Mouse (Mus musculus): Measurements from ENCODE around the gene Ccn1. TPM values are rescaled to one million over a fixed set of nuclear protein-coding genes. Genes with fewer than 3 reads are reported as not detected.

The Ccn1 gene
- polyA plus RNA-seq, 1 experiment from 2014 or later, result 42.6 TPM

DNA sequence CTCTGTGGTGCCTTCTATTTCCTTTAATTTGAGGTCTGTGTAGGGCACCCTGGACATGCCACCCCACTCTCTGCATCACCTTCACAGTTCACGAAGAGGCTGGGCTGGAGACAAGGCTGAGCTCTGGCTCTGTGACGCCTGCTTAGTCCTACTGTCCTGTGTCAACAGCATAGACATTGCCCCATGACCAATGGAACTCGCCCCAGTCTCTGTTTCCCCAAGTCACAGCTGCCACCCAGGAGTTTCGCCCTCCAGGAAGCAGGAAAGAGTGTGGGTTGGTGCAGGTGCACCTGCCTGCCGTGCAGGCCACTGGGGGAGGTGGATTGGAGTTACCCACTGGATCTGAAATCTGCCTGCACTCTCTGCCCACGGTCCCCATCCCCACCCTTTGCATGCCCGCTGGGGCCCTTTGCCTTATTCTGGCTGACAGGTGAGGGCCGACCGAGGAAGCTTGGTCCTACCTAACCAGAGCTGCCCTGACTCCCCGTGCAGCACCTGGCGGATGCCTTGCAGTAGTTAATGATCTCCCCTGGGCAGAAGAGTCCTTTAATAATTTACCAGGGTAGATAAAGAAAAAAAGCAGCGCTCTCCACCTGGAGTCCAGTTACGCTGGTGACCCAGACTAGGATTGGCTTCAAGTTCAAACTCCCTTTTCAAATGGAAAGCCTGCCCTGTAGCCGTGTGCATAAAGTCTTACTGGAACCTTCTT lies 15.6 kb downstream of the Ccn1 start:
- no peak overlapping the region for H3K4me3 ChIP-seq (ENCODE audit: low read depth, low read length)
- 79% methylated on average over 14 of the region's 14 CpGs for WGBS
- no peak overlapping the region for H3K9ac ChIP-seq (ENCODE audit: low read depth, low read length)
- H3K27ac ChIP-seq (replicated peaks; ENCODE audit: low read depth, low read length), result no peak overlapping the region
- H3K4me1 ChIP-seq (ENCODE audit: control insufficient read depth, insufficient read depth, low read length), result peaks cover 12% of the 10 kb centered on the region
- H3K27me3 ChIP-seq (replicated peaks; ENCODE audit: control insufficient read depth, insufficient read depth, low read length), result no peaks in the 10 kb centered on the region
- H3K9me3 ChIP-seq (ENCODE audit: control insufficient read depth, low read length), result no peaks in the 10 kb centered on the region
- no peak for DNase-seq (ENCODE audit: low spot score)
- no peak overlapping the region for H3K4me2 ChIP-seq (ENCODE audit: low read depth, low read length)
- ATAC-seq (ENCODE audit: low read depth), result no peak
- H3K36me3 ChIP-seq (ENCODE audit: control insufficient read depth, insufficient read depth, low read length), result no peaks in the 10 kb centered on the region

DNA sequence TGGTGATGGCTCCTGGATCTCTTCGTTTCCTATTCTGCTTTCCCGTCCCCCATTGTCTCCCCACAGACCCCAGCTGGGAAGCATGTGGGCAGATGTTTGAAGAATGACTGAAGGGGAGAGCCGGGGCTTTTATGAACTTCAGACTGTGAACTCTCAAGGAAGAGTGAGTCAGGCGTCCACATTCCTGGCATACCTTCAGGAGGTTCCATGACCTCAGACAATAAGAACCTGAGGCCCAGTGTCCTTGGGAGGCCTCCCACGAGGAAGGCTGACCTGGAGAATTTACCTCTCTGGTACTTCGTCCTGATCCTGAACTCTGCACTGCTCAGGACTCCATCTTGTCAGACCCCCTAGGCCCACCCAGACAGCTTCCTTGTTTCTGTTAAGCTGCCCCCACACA lies 16.9 kb downstream of the Ccn1 start:
- ATAC-seq (ENCODE audit: low read depth) (0 out of 2 replicates have a peak, but pooled peaks have one; percentile 55), DNase-seq (ENCODE audit: low spot score) (no peak)
- no peaks in the 10 kb centered on the region for H3K9me3 ChIP-seq (ENCODE audit: control insufficient read depth, low read length)
- H3K4me2 ChIP-seq (ENCODE audit: low read depth, low read length), result no peak overlapping the region
- H3K27me3 ChIP-seq (replicated peaks; ENCODE audit: control insufficient read depth, insufficient read depth, low read length), result no peaks in the 10 kb centered on the region
- peaks cover 4% of the 10 kb centered on the region; the same call in 1 of the 2 replicates for H3K4me1 ChIP-seq (ENCODE audit: control insufficient read depth, insufficient read depth, low read length)
- no peak overlapping the region for H3K27ac ChIP-seq (replicated peaks; ENCODE audit: low read depth, low read length)
- no peak overlapping the region for H3K4me3 ChIP-seq (ENCODE audit: low read depth, low read length)
- H3K36me3 ChIP-seq (ENCODE audit: control insufficient read depth, insufficient read depth, low read length), result no peaks in the 10 kb centered on the region
- 21% methylated on average over 6 of the region's 6 CpGs for WGBS
- H3K9ac ChIP-seq (ENCODE audit: low read depth, low read length), result no peak overlapping the region

DNA sequence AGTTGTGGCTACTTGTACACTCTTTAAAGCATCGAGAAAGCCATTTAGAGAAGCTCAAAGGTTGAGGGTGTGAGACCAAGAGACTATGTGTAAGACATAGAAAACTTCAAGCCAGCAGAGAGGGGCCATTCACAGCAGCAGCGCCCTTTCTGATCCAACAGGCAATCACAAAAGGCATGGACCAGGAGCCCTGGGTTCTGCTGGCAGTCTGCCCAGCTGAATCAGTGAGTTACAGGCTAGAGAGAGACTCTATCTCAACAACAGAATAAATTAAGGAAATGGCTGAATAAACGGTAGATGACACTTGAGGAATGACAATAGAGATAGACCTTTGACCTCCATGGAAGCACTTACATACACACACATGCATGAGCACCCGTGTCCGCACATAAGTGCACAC lies 21.1 kb downstream of the Ccn1 start:
- H3K4me2 ChIP-seq (ENCODE audit: low read depth, low read length), result no peak overlapping the region
- no peak overlapping the region for H3K9ac ChIP-seq (ENCODE audit: low read depth, low read length)
- H3K4me1 ChIP-seq (ENCODE audit: control insufficient read depth, insufficient read depth, low read length), result peaks cover 8% of the 10 kb centered on the region; the same call in 1 of the 2 replicates
- WGBS, result 72% methylated on average over 5 of the region's 5 CpGs
- H3K36me3 ChIP-seq (ENCODE audit: control insufficient read depth, insufficient read depth, low read length), result no peaks in the 10 kb centered on the region
- no peak for ATAC-seq (ENCODE audit: low read depth)
- H3K9me3 ChIP-seq (ENCODE audit: control insufficient read depth, low read length), result no peaks in the 10 kb centered on the region
- H3K4me3 ChIP-seq (ENCODE audit: low read depth, low read length), result no peak overlapping the region
- DNase-seq (ENCODE audit: low spot score), result no peak
- no peak overlapping the region for H3K27ac ChIP-seq (replicated peaks; ENCODE audit: low read depth, low read length)
- H3K27me3 ChIP-seq (replicated peaks; ENCODE audit: control insufficient read depth, insufficient read depth, low read length), result no peaks in the 10 kb centered on the region

DNA sequence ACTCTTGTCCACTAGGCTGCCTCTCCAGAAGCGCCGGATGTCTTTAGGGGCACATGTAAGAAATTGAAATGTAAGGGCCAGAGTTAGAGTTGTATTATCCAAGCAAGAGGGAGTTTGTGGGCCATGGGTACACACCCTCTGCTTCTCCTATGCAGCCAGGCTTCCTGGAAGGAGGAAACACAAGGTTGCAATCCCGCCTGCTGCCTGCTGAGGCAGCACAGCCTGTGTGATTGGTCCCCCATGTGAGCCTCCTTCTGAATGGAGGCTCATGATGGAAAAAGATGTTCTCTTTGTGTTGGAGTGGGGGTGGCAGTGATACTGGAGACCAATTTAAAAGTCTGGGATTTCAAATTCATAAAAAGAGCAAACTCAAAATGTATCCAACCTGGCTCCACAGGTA lies 22.0 kb downstream of the Ccn1 start:
- H3K9me3 ChIP-seq (ENCODE audit: control insufficient read depth, low read length), result no peaks in the 10 kb centered on the region
- ATAC-seq (ENCODE audit: low read depth) (no peak), DNase-seq (ENCODE audit: low spot score) (no peak)
- H3K9ac ChIP-seq (ENCODE audit: low read depth, low read length), result no peak overlapping the region
- no peaks in the 10 kb centered on the region for H3K36me3 ChIP-seq (ENCODE audit: control insufficient read depth, insufficient read depth, low read length)
- H3K27ac ChIP-seq (replicated peaks; ENCODE audit: low read depth, low read length), result no peak overlapping the region
- H3K4me2 ChIP-seq (ENCODE audit: low read depth, low read length), result no peak overlapping the region
- 80% methylated on average over 3 of the region's 3 CpGs for WGBS
- peaks cover 7% of the 10 kb centered on the region; the same call in 1 of the 2 replicates for H3K4me1 ChIP-seq (ENCODE audit: control insufficient read depth, insufficient read depth, low read length)
- no peak overlapping the region for H3K4me3 ChIP-seq (ENCODE audit: low read depth, low read length)
- no peaks in the 10 kb centered on the region for H3K27me3 ChIP-seq (replicated peaks; ENCODE audit: control insufficient read depth, insufficient read depth, low read length)

DNA sequence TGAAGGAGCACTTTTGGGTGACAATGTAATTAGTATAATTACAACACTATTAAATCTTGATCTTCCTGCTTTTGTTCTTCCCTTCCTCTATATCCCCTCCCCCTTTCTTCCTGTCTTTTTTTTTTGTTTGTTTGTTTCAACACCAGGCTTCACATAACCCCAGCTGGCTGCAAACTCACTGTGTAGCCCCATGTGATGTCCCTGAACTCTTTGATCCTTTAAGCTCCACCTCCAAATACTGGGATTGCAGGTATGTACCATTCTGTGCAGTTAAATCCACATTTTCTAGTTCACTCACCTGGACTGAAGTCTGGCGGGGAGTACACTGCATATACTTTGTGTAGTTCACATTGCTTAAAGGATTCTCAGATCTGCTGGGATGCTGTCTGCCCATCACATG lies 23.7 kb downstream of the Ccn1 start:
- H3K27me3 ChIP-seq (replicated peaks; ENCODE audit: control insufficient read depth, insufficient read depth, low read length), result no peaks in the 10 kb centered on the region
- no peak overlapping the region for H3K27ac ChIP-seq (replicated peaks; ENCODE audit: low read depth, low read length)
- H3K36me3 ChIP-seq (ENCODE audit: control insufficient read depth, insufficient read depth, low read length), result no peaks in the 10 kb centered on the region
- ATAC-seq (ENCODE audit: low read depth), result no peak
- H3K9ac ChIP-seq (ENCODE audit: low read depth, low read length), result no peak overlapping the region
- DNase-seq (ENCODE audit: low spot score), result no peak
- H3K4me3 ChIP-seq (ENCODE audit: low read depth, low read length), result no peak overlapping the region
- no peak overlapping the region for H3K4me2 ChIP-seq (ENCODE audit: low read depth, low read length)
- no peaks in the 10 kb centered on the region for H3K9me3 ChIP-seq (ENCODE audit: control insufficient read depth, low read length)
- H3K4me1 ChIP-seq (ENCODE audit: control insufficient read depth, insufficient read depth, low read length), result 0 out of 2 replicates have a peak, but pooled peaks cover 3% of the 10 kb centered on the region
- WGBS, result 93% methylated on average over 1 of the region's 1 CpGs

DNA sequence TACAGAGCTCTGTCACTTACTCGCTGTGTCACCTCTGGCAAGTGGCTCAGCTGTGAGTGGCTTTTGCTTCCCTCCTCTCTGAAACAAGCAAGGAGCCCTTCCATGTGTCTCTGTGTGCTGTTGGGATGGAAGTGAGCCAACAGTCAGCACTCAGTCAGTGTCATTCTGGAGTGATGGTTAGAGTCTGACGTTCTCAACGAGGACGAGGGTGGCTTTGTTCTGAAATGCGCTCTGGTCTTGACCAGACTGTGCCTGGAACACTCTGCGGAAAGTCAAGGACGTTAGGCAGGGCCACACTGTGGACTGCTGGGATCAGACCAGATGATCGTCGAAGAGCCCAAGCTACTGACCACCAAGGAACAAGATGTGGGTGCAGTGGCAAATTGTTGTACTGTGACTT lies 24.2 kb downstream of the Ccn1 start:
- no peaks in the 10 kb centered on the region for H3K36me3 ChIP-seq (ENCODE audit: control insufficient read depth, insufficient read depth, low read length)
- 82% methylated on average over 9 of the region's 9 CpGs for WGBS

DNA sequence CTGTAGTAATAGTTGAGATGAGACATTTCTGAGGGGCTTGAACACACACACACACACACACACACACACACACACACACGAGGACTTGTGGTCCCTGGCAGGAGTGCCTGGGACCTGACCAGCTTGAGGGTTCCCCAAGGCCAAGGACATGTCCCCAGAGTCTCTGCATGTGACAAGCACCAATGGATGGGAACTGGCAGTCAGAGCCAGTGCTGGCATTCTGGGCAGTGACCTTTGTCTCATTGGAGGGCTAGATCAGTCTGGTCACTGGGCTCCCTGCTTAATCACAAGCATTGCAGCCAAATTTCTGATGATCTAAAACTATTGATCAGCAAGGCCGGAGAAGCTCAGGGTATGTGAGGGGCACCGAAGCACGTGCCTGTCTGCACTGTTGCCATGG lies 25.0 kb downstream of the Ccn1 start:
- Histone ChIP-seq H3K4me1 (ENCODE audit: control insufficient read depth, insufficient read depth, low read length) (0 out of 2 replicates have a peak, but pooled peaks cover 3% of the 10 kb centered on the region), H3K9ac (ENCODE audit: low read depth, low read length) (no peak overlapping the region), H3K27me3 (replicated peaks; ENCODE audit: control insufficient read depth, insufficient read depth, low read length) (no peaks in the 10 kb centered on the region), H3K9me3 (ENCODE audit: control insufficient read depth, low read length) (no peaks in the 10 kb centered on the region), H3K4me3 (ENCODE audit: low read depth, low read length) (no peak overlapping the region), H3K27ac (replicated peaks; ENCODE audit: low read depth, low read length) (no peak overlapping the region), H3K36me3 (ENCODE audit: control insufficient read depth, insufficient read depth, low read length) (no peaks in the 10 kb centered on the region), H3K4me2 (ENCODE audit: low read depth, low read length) (no peak overlapping the region)
- DNase-seq (ENCODE audit: low spot score) (no peak), ATAC-seq (ENCODE audit: low read depth) (no peak)
- WGBS, result 70% methylated on average over 4 of the region's 4 CpGs

More for the DNA sequence above, 24.2 kb downstream of the Ccn1 start:
- H3K9ac ChIP-seq (ENCODE audit: low read depth, low read length), result no peak overlapping the region
- no peak for ATAC-seq (ENCODE audit: low read depth)
- DNase-seq (ENCODE audit: low spot score), result no peak
- no peaks in the 10 kb centered on the region for H3K27me3 ChIP-seq (replicated peaks; ENCODE audit: control insufficient read depth, insufficient read depth, low read length)
- no peak overlapping the region for H3K4me3 ChIP-seq (ENCODE audit: low read depth, low read length)
- H3K4me2 ChIP-seq (ENCODE audit: low read depth, low read length), result no peak overlapping the region
- no peak overlapping the region for H3K27ac ChIP-seq (replicated peaks; ENCODE audit: low read depth, low read length)
- H3K4me1 ChIP-seq (ENCODE audit: control insufficient read depth, insufficient read depth, low read length), result 0 out of 2 replicates have a peak, but pooled peaks cover 3% of the 10 kb centered on the region
- no peaks in the 10 kb centered on the region for H3K9me3 ChIP-seq (ENCODE audit: control insufficient read depth, low read length)

DNA sequence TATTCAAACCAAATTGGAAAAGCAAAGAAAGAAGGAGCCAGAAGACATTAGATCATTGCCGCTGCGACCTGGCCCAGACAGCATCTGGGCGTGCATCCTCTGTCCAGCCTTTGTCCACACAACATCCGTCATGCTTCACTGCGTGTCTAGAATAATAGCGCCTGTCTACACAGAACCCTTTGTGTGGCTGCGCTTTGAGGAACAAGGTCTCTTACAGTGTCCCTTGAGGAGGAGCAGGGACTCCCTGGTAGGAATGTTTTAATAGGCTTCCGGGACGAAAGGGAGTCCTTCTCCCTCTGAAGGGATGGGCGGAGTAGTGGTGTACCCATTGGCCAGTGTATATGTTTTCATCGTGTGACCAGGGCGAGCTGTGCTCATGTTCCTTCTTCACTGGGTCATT lies 26.7 kb downstream of the Ccn1 start:
- DNase-seq (ENCODE audit: low spot score), result no peak
- no peak overlapping the region for H3K4me2 ChIP-seq (ENCODE audit: low read depth, low read length)
- no peaks in the 10 kb centered on the region for H3K9me3 ChIP-seq (ENCODE audit: control insufficient read depth, low read length)
- H3K27ac ChIP-seq (replicated peaks; ENCODE audit: low read depth, low read length), result no peak overlapping the region
- no peaks in the 10 kb centered on the region for H3K36me3 ChIP-seq (ENCODE audit: control insufficient read depth, insufficient read depth, low read length)
- H3K9ac ChIP-seq (ENCODE audit: low read depth, low read length), result no peak overlapping the region
- no peaks in the 10 kb centered on the region for H3K27me3 ChIP-seq (replicated peaks; ENCODE audit: control insufficient read depth, insufficient read depth, low read length)
- no peak overlapping the region for H3K4me3 ChIP-seq (ENCODE audit: low read depth, low read length)
- no peak for ATAC-seq (ENCODE audit: low read depth)
- 75% methylated on average over 12 of the region's 12 CpGs for WGBS
- H3K4me1 ChIP-seq (ENCODE audit: control insufficient read depth, insufficient read depth, low read length), result 0 out of 2 replicates have a peak, but pooled peaks cover 3% of the 10 kb centered on the region

DNA sequence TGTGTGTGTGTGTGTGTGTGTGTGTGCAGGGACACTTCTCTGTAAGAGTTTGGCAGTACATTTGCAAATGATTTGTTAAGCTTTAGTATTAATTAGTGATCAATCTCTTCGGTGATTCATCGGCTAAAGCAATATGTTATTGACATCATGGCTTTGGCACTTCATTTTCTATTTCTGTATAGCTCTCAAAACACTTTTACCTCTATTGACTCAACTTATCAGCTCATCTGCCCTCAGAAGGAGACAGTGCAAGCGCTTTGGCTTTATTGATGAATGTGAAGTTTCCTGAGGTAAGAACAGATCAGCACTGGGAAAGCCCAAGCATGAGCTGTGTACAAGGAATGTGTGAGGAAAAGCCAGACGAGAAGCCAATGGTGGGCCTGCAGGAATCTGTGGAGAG lies 28.6 kb downstream of the Ccn1 start:
- Histone ChIP-seq H3K9ac (ENCODE audit: low read depth, low read length) (no peak overlapping the region), H3K27me3 (replicated peaks; ENCODE audit: control insufficient read depth, insufficient read depth, low read length) (no peaks in the 10 kb centered on the region), H3K4me2 (ENCODE audit: low read depth, low read length) (no peak overlapping the region), H3K36me3 (ENCODE audit: control insufficient read depth, insufficient read depth, low read length) (no peaks in the 10 kb centered on the region), H3K4me3 (ENCODE audit: low read depth, low read length) (no peak overlapping the region), H3K9me3 (ENCODE audit: control insufficient read depth, low read length) (no peaks in the 10 kb centered on the region), H3K4me1 (ENCODE audit: control insufficient read depth, insufficient read depth, low read length) (0 out of 2 replicates have a peak, but pooled peaks cover 3% of the 10 kb centered on the region), H3K27ac (replicated peaks; ENCODE audit: low read depth, low read length) (no peak overlapping the region)
- ATAC-seq (ENCODE audit: low read depth), result no peak
- no peak for DNase-seq (ENCODE audit: low spot score)
- WGBS, result 87% methylated on average over 4 of the region's 4 CpGs

Measured in embryonic facial prominence, embryonic 14.5 days (tissue).